Mouse (Mus musculus) cerebellum, adult 9-11 months (tissue): Measurements from ENCODE around the gene Gpr75.

ENCODE experiments used
- DNase-seq: peaks from one replicate; pipeline ENCODE4 v3.0.0; 2022

Gpr75 gene

GRCm38 (mm10) chr11:30885171-30885871 is at the start of gene Gpr75, which contains the start of gene Asb3:
Gpr75 (plus strand) TSS chr11:30885358.
Asb3 (plus strand) TSS chr11:30885416.
- DNase-seq: peak; percentile 90

GRCm38 (mm10) chr11:30838793-30839192 is 46.4 kb upstream of the Gpr75 start:
- no peak for DNase-seq

DNA sequence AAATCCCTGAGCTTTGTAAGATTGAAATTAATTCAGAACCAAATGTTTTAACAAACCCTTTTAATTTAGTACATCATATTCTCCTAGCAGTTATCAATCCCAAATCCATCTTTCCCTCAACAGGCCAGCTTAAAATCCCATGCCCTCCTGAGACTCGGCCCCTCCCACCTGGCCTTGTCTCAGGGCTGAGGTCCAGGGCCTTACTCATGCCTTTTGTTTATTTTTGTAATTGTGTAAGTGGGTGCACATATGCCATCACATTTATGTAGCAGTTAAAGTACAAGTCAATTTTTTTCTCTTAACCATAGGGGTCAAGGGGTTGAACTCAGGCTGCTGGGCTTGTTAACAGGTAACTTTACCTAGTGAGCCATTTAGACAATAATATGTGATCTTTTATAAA is 40.8 kb upstream of the Gpr75 start:
- no peak for DNase-seq

DNA sequence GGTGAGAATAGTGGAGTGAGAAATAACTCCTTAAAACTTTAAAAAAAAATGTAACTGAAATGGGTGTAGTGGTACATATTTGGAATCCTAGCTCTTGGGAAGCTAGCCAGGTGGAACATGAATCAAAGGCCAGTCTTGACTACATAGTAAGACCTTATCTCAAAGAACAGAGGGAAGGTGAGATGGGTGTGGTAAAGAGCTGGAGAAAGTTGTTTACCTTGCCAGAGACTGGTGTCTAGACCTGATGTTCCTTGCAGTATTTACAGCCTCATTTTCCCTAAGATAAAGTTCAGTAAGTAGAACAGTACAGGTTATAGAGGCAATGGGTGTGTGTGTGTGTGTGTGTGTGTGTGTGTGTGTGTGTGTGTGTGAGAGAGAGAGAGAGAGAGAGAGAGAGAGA is 12.7 kb upstream of the Gpr75 start:
- no peak for DNase-seq

- DNase-seq: no peak
These were observed 3.0 kb downstream of the Gpr75 start for GRCm38 (mm10) chr11:30888153-30888552.

DNA sequence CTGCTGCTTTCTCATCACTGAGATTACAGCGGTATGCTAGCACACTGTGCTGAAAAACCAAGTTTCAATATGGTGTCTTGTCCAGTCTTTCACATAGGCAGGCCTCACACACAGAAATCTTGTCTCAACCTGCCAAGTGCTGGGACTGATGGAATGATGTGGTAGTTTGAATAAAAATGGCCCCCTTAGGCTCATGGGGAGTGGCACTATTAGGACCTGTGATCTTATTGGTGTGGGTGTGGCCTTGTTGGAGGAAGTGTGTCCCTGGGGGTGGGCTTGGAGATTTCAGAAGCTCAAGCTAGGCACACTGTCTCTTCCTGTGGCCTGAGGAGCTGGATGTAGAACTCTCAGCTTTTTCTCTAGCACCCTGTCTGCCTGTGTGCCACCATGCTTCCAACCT is 11.0 kb downstream of the Gpr75 start:
- no peak for DNase-seq

DNA sequence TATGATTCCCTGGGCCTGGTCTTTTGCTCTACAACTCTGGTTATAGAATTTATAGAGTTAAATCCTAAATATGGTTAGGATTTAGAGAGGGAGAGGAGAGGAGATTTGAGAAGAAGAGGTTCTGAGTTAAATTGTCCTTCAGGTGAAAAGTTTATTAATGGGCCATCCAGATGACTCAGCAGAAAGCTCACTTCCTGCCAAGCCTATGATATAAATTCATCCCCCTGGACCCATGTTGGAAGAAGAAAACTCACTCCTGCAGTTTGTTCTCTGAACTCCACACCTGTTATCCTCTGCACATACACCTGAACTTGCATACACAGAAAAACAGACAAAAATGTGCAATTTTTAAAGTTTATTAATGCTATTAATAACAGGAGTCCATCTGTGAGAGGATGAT is 14.2 kb downstream of the Gpr75 start:
- no peak for DNase-seq

- no peak for DNase-seq
These were observed 27.2 kb downstream of the Gpr75 start for GRCm38 (mm10) chr11:30912311-30912710.

GRCm38 (mm10) chr11:30920641-30921040 is 35.5 kb downstream of the Gpr75 start:
- no peak for DNase-seq

GRCm38 (mm10) chr11:30923283-30923682 is 38.1 kb downstream of the Gpr75 start:
- DNase-seq: no peak

GRCm38 (mm10) chr11:30928079-30928478 is 42.9 kb downstream of the Gpr75 start:
- DNase-seq: no peak

DNA sequence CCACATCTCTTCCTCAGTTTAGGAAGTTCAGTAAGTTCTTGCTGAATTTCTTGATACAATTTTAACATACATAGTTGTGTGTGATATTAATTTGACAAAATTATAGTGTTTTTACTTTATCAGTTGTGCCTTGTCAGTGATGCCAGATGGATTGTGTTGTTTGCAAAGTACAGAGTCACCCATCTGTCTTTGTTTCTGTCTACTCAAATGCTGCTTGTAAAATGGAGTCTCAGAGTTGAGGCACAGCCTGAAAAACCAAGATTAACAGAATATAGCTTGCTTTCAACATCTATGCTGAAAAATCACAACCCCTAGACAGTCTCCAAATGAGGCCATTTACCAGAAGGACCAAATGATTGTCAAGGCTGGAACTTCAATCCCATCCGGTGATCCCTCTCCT is 43.3 kb downstream of the Gpr75 start:
- DNase-seq: no peak
